Mouse (Mus musculus): Measurements from ENCODE around the gene Ncf2. TPM values are rescaled to one million over a fixed set of nuclear protein-coding genes. Genes with fewer than 3 reads are reported as not detected.
A peak's percentile ranks its signal among the peaks of the same experiment; 100 is the strongest.

The Ncf2 gene
- total RNA-seq, 2 experiments from 2014 or later, result 102 to 136 TPM

- ATAC-seq (replicated peaks; ENCODE audit: poor library complexity, severe bottlenecking), result no peak
Observed at GRCm38 (mm10) chr1:152795688-152796255, 4.2 kb upstream of the Ncf2 start.

- peak; percentile 64 for ATAC-seq (replicated peaks; ENCODE audit: poor library complexity, severe bottlenecking)
Observed at GRCm38 (mm10) chr1:152796683-152797263, 3.2 kb upstream of the Ncf2 start.

GRCm38 (mm10) chr1:152798125-152798524 is 1.9 kb upstream of the Ncf2 start:
- peak; percentile 93 for ATAC-seq (replicated peaks; ENCODE audit: poor library complexity, severe bottlenecking)

DNA sequence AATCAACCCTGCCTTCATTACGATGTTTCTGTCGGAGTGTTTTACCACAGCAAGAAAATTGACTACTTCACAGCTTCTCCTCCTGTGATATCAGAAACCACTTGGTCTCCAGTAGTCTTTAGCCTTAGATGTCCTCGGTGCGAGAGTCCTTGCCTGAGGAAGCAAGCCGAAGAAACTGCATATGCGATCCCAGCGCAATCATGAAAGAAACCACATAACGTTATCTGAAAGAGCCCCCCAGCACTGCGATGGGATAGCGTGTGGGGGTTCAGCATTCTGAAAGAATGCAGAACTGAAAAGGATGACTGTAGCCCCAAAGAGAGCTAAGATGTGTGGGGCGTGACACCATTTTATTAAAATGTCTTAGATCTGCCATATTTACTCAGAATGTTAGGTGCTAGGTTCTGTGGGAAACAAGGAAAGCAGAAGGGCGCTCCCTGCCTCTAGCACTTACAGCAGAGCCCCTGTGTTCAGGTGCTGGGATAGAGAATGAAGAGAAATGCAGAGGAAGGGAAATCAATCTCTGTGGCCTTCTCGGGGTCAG is 711 bp downstream of the Ncf2 start:
- ATAC-seq (replicated peaks; ENCODE audit: poor library complexity, severe bottlenecking), result no peak

DNA sequence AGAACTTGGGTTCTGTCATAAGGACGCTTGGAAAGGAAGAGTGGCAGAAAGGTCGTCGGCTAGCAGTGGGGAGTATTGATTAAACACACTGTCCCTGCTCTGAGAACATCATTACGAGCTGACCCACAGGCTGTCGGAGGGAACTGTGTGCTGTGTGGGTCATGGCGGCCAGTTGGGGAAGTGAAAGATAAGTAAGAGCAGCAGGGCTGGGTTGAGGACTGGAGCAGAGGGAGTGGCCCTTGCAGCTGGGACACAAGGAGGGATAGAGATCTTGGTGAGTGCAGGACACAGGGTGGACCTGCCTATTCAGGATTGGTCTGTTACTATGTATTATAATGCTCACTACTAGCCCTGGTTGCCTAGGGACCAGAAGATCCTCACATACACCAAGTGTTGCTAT is 4.9 kb downstream of the Ncf2 start:
- peak; percentile 54 for ATAC-seq (replicated peaks; ENCODE audit: poor library complexity, severe bottlenecking)

- peak; percentile 68 for ATAC-seq (replicated peaks; ENCODE audit: poor library complexity, severe bottlenecking)
Observed at GRCm38 (mm10) chr1:152807619-152808391, 7.8 kb downstream of the Ncf2 start.

- no peak for ATAC-seq (replicated peaks; ENCODE audit: poor library complexity, severe bottlenecking)
Observed at GRCm38 (mm10) chr1:152808392-152808680, 8.3 kb downstream of the Ncf2 start.

DNA sequence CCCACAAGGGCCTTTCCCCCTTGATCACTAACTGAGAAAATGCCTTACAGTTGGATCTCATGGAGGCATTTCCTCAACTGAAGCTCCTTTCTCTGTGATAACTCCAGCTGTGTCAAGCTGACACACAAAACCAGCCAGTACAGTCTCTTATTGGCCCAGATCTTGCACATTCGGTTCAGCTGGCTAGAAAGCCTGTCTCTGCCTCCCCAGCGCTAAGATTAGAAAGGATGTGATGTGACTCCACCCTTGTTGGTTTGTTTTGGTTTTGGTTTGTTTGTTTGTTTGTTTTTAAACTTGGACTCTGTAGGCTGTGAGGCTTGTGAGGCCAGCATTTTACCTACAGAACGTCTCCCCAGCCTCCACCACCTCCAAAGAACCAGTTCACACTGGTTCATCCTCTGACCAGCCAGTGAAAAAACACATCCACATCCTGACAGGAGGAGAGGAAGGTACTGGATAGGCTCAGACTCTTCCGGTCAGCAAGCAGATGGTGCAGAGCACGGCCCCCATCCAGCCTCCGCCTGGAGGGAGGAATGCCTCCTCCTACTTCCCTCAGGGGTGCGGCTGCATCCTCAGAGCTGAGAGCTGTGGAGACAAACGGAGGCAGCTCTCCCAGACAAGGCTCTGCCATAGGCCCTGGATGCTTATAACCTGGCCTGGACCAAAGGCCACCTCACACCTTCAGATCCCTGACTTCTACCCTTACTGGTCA is 9.7 kb downstream of the Ncf2 start:
- no peak for ATAC-seq (replicated peaks; ENCODE audit: poor library complexity, severe bottlenecking)

- peak; percentile 57 for ATAC-seq (replicated peaks; ENCODE audit: poor library complexity, severe bottlenecking)
Observed at GRCm38 (mm10) chr1:152810533-152811439, 10.8 kb downstream of the Ncf2 start.

- ATAC-seq (replicated peaks; ENCODE audit: poor library complexity, severe bottlenecking), result peak; percentile 19; the same call in 1 of the 2 replicates
Observed at GRCm38 (mm10) chr1:152815265-152815701, 15.3 kb downstream of the Ncf2 start.

DNA sequence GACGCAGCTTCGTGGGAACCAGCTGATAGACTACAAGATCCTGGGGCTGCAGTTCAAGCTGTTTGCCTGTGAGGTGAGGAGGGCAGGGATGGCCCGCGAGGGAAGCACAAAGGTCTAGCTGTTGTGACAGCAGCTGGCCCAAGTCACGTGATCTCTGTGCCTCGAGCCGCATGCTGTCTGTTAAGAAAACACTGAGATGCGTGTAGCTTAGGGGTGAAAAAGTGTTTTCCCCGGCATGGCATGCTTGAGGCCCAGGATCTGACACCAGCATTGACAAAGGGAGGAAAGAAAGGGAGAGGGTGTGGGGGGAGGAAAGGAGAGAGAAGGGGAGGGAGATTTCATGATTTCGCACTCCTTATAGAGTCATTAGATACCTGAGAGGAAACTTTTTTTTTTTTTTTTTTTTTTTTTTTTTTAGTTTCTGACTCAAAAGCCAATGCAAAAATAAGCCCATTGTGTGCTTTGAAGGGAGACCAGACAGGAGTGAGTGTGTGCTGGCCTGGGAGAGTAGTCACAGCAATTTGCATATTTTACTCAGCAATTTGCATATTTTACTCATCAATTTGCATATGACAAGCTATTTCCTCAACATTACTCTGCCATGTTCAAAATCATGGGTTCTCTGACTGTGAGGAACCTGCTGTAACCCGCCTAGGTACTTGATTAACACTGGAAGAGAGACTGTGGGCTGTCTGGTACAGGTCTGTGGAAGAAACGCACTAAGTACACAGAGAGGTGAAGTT is 17.2 kb downstream of the Ncf2 start:
- no peak for ATAC-seq (replicated peaks; ENCODE audit: poor library complexity, severe bottlenecking)

- ATAC-seq (replicated peaks; ENCODE audit: poor library complexity, severe bottlenecking), result no peak
Observed at GRCm38 (mm10) chr1:152817794-152818193, 17.8 kb downstream of the Ncf2 start.

GRCm38 (mm10) chr1:152819558-152819957 is 19.6 kb downstream of the Ncf2 start:
- ATAC-seq (replicated peaks; ENCODE audit: poor library complexity, severe bottlenecking), result no peak

DNA sequence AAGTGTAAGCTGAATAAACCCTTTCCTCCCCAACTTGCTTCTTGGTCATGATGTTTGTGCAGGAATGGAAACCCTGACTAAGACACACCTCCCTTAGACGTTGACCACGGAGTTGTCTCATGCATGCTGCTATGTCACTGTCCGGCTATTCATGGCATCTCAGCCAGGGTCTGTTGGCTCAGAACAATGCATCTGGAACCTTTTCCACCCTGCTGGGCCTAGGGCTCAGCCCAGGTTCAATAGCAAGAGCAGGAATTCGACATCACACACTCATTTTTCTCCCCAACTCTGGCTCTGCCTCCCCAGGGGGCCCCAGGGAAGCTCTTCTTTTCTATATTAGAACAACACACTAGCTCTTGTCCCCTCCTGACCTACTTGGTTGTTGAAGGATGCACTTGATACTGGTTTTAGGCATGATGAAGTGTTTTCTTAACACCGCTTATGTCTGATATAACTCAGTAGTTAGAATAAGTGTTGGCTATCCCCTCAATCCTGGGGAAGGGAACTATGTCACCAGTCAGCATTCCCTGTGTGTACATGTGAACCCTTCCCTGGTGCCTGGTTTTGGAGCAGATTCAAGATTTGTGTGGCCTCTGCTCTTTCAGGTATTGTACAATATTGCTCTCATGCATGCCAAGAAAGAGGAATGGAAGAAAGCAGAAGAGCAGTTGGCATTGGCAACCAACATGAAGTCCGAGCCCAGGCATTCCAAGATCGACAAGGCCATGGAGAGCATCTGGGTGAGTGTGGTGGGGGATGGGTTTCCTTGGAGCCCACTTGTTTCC is 21.1 kb downstream of the Ncf2 start:
- no peak for ATAC-seq (replicated peaks; ENCODE audit: poor library complexity, severe bottlenecking)

DNA sequence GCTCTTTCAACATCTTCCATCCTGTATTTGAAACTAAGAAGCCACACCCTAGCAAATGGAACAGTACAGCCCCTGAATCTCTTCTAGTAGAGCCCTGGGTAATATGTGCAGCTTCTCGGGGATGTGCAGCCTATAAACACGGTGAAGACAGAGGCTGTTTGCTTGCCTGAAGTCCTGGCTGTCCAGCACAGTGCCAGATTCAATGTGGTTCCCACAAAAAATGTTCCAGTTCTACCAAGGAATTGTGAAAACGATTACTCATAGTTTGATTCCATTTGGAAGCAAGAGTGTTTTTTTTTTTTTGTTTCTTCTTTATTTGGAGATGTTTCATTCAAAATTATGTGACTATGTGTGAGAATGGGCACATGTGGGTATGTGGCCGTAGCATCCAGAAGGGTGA is 21.8 kb downstream of the Ncf2 start:
- ATAC-seq (replicated peaks; ENCODE audit: poor library complexity, severe bottlenecking), result no peak

DNA sequence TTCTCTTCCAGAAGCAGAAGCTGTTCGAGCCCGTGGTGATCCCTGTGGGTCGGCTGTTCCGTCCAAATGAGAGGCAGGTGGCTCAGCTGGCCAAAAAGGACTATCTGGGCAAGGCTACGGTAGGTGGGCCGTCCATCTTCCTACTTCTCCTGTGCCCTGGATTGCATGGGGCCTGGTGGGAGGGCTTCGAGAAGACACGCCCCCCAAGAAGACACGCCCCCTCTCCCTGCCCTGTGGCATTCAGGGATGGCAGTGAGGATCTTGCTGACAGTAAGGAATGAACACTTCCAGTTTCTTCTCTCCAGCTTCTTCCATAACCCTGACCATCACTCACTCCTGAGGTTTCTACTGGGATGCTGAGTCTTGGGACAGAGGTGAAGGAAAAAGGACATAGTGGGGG is 24.2 kb downstream of the Ncf2 start:
- no peak for ATAC-seq (replicated peaks; ENCODE audit: poor library complexity, severe bottlenecking)

- peak; percentile 22; the same call in 1 of the 2 replicates for ATAC-seq (replicated peaks; ENCODE audit: poor library complexity, severe bottlenecking)
Observed at GRCm38 (mm10) chr1:152826446-152826845, 26.5 kb downstream of the Ncf2 start.

DNA sequence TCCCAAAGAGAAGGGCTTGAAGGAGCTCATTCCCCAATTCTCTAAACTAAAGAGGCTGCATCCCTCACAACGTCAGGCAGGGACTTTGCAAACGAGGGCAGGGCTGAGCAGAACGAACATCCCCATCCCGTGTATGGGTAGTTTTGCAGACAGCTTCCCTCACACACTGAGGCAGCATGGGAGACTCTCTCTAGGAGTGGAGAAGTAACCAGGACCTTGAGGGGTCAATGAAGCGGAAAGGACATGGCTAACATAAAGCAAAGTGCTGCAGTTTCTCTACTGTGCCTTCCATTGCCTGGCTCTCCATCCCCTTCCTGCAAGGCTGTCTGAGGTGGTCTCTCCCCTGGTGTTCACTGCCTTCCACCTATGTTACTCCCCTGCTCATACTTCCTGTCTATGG is 28.2 kb downstream of the Ncf2 start:
- no peak for ATAC-seq (replicated peaks; ENCODE audit: poor library complexity, severe bottlenecking)

All from granulocyte monocyte progenitor cell, adult 5-6 weeks (primary cell).